Mouse (Mus musculus): ENCODE data around the gene Man2a1. TPM values are rescaled to one million over a fixed set of nuclear protein-coding genes. Genes with fewer than 3 reads are reported as not detected.
A peak's percentile ranks its signal among the peaks of the same experiment; 100 is the strongest.

Man2a1 gene
- polyA plus RNA-seq, 1 experiment from 2014 or later: 5.1 TPM

GRCm38 (mm10) chr17:64581962-64582361 lies 18.6 kb upstream of the Man2a1 start:
- 92% methylated on average over 3 of the region's 3 CpGs for WGBS
- no peaks in the 10 kb centered on the region for H3K27me3 ChIP-seq (ENCODE audit: low read depth, poor library complexity, severe bottlenecking)

DNA sequence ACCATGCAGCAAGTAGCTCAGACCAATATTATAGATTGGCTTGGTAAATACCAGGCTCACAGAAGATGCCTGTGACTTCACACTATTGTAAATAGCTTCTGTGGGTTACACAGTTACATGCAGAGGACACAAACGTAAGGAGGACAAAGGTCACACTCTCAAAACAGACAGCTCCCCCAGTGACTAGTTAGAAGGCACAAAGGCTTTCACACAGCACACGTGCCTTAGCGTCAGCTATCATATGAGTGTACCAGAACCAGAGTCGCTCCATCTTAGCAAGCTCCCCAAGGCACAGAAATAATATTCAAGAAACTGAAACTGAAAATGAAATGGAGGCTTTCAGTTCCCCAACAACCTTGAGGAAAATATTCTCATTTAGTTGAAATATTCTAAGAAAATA lies 10.1 kb upstream of the Man2a1 start:
- no peaks in the 10 kb centered on the region for H3K27me3 ChIP-seq (ENCODE audit: low read depth, poor library complexity, severe bottlenecking)
- no peaks in the 10 kb centered on the region for H3K36me3 ChIP-seq
- H3K27ac ChIP-seq: no peak overlapping the region
- no peak overlapping the region for H3K4me3 ChIP-seq
- no peak for DNase-seq (ENCODE audit: low spot score)
- H3K9me3 ChIP-seq (replicated peaks): no peaks in the 10 kb centered on the region
- WGBS: 66% methylated on average over 4 of the region's 4 CpGs
- H3K4me1 ChIP-seq: no peaks in the 10 kb centered on the region

More at GRCm38 (mm10) chr17:64581962-64582361, 18.6 kb upstream of the Man2a1 start:
- Histone ChIP-seq H3K36me3 (no peaks in the 10 kb centered on the region), H3K27ac (no peak overlapping the region), H3K4me1 (no peaks in the 10 kb centered on the region), H3K4me3 (no peak overlapping the region), H3K9me3 (replicated peaks) (no peaks in the 10 kb centered on the region)
- no peak for DNase-seq (ENCODE audit: low spot score)

- no peak overlapping the region for H3K27ac ChIP-seq
- no peak overlapping the region for H3K4me3 ChIP-seq
- no peaks in the 10 kb centered on the region for H3K4me1 ChIP-seq
- 79% methylated on average over 10 of the region's 10 CpGs for WGBS
- no peaks in the 10 kb centered on the region for H3K27me3 ChIP-seq (ENCODE audit: low read depth, poor library complexity, severe bottlenecking)
- no peaks in the 10 kb centered on the region for H3K36me3 ChIP-seq
- DNase-seq (ENCODE audit: low spot score): no peak
- H3K9me3 ChIP-seq (replicated peaks): no peaks in the 10 kb centered on the region
Observed at GRCm38 (mm10) chr17:64591366-64591765, 9.2 kb upstream of the Man2a1 start.

DNA sequence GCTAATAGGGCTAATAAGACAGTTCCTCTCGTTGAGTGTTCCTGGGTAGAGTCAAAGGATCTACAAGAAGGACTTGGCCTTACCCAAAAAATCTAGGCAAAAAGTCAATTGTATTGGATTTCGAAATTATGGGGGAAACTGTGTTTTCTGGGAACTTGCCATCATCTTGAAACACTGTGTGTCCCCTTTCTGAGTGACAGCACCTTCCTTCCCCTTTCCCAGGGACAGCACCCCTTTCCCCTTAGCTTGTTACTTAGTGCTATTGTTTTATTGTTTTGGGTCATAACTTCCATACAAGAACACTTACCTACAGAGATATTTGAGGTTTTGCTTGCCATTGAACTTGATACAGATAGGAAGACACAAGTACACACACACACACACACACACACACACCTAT lies 8.2 kb upstream of the Man2a1 start:
- no peak for DNase-seq (ENCODE audit: low spot score)
- Histone ChIP-seq H3K9me3 (replicated peaks) (no peaks in the 10 kb centered on the region), H3K27me3 (ENCODE audit: low read depth, poor library complexity, severe bottlenecking) (no peaks in the 10 kb centered on the region), H3K36me3 (no peaks in the 10 kb centered on the region), H3K4me3 (no peak overlapping the region), H3K4me1 (no peaks in the 10 kb centered on the region), H3K27ac (no peak overlapping the region)
- WGBS: 81% methylated on average over 2 of the region's 2 CpGs

DNA sequence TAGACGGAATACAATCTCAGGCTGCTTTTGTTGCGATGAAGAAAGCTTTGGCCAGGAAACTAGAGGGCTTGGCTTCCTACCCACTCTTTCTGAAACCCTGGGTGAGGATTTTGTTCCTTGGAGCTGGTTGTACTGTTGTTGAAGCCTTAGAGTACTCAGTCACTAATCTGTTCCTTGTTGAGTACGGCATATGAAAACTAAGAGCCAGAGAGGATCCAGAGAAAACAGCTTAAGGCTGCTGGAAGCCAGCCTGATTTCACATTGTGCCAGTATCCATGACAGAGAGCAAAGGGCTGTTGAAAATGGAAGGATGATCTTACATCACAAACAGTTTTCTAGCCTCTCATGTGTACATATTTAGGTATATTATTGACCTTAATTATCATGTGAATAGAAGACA lies 7.7 kb upstream of the Man2a1 start:
- H3K9me3 ChIP-seq (replicated peaks): no peaks in the 10 kb centered on the region
- H3K4me3 ChIP-seq: no peak overlapping the region
- DNase-seq (ENCODE audit: low spot score): no peak
- H3K27ac ChIP-seq: no peak overlapping the region
- H3K36me3 ChIP-seq: no peaks in the 10 kb centered on the region
- H3K4me1 ChIP-seq: no peaks in the 10 kb centered on the region
- WGBS: 94% methylated on average over 3 of the region's 3 CpGs
- H3K27me3 ChIP-seq (ENCODE audit: low read depth, poor library complexity, severe bottlenecking): no peaks in the 10 kb centered on the region

DNA sequence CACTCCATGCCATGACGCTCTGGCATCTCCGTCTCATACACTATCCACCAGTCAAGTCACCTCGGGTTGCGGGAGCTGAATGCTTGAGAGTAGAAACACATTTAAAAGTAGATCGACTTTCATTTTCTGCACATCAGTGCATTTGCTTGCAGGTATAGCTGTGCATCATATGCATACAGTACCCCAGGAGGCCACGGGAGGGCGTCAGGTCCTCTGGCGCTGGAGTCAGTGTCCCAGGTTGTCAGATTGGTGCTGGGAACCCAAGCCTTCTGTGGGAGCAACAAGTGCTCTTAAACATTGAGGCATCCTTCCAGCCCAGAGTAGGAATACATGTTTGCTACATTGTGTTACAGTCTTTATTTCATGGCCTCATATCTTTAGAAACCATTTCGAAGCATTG lies 2.8 kb upstream of the Man2a1 start:
- peaks cover 24% of the 10 kb centered on the region for H3K4me1 ChIP-seq
- no peak overlapping the region for H3K4me3 ChIP-seq
- no peaks in the 10 kb centered on the region for H3K27me3 ChIP-seq (ENCODE audit: low read depth, poor library complexity, severe bottlenecking)
- no peak for DNase-seq (ENCODE audit: low spot score)
- H3K36me3 ChIP-seq: no peaks in the 10 kb centered on the region
- no peaks in the 10 kb centered on the region for H3K9me3 ChIP-seq (replicated peaks)
- 86% methylated on average over 9 of the region's 9 CpGs for WGBS
- no peak overlapping the region for H3K27ac ChIP-seq

DNA sequence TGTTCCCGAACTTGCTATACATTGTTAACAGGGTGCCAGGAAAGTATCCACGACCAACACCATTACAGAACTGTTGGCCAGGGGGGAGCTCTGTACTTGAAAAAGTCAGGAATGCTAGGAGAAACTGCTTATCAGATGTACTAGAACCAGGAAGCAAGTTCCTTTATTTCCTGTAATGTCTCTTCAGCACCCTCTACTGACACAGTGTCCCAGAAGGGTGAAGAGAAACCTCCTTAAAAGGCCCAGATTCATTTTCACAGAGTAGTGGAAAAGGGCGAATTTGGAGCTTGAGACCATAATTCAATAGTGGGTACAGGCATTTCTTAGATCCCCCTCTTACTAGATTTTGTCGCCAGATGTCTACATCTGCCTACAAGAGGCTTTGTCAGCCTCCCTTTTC lies 620 bp upstream of the Man2a1 start:
- no peaks in the 10 kb centered on the region for H3K9me3 ChIP-seq (replicated peaks)
- peaks cover 40% of the 10 kb centered on the region for H3K4me1 ChIP-seq
- H3K27me3 ChIP-seq (ENCODE audit: low read depth, poor library complexity, severe bottlenecking): no peaks in the 10 kb centered on the region
- WGBS: 37% methylated on average over 4 of the region's 4 CpGs
- H3K27ac ChIP-seq: peak overlapping the region; percentile 96; the same call in 1 of the 2 replicates
- no peak for DNase-seq (ENCODE audit: low spot score)
- H3K36me3 ChIP-seq: no peaks in the 10 kb centered on the region
- peak overlapping the region; percentile 90 for H3K4me3 ChIP-seq

- Histone ChIP-seq H3K9me3 (replicated peaks) (no peaks in the 10 kb centered on the region), H3K4me3 (peak overlapping the region; percentile 90), H3K4me1 (peaks cover 44% of the 10 kb centered on the region), H3K36me3 (no peaks in the 10 kb centered on the region), H3K27me3 (ENCODE audit: low read depth, poor library complexity, severe bottlenecking) (no peaks in the 10 kb centered on the region), H3K27ac (peak overlapping the region; percentile 96)
- DNase-seq (ENCODE audit: low spot score): peak; percentile 77
- under 1% methylated on average over 62 of the region's 73 CpGs for WGBS
Observed at GRCm38 (mm10) chr17:64601091-64601750, 685 bp downstream of the Man2a1 start.

GRCm38 (mm10) chr17:64601751-64602578 lies 1.4 kb downstream of the Man2a1 start:
- Histone ChIP-seq H3K36me3 (no peaks in the 10 kb centered on the region), H3K27ac (peak overlapping the region; percentile 96), H3K9me3 (replicated peaks) (no peaks in the 10 kb centered on the region), H3K4me3 (peak overlapping the region; percentile 90), H3K27me3 (ENCODE audit: low read depth, poor library complexity, severe bottlenecking) (no peaks in the 10 kb centered on the region), H3K4me1 (peaks cover 44% of the 10 kb centered on the region)
- WGBS: under 1% methylated on average over 44 of the region's 44 CpGs
- DNase-seq (ENCODE audit: low spot score): peak; percentile 66

DNA sequence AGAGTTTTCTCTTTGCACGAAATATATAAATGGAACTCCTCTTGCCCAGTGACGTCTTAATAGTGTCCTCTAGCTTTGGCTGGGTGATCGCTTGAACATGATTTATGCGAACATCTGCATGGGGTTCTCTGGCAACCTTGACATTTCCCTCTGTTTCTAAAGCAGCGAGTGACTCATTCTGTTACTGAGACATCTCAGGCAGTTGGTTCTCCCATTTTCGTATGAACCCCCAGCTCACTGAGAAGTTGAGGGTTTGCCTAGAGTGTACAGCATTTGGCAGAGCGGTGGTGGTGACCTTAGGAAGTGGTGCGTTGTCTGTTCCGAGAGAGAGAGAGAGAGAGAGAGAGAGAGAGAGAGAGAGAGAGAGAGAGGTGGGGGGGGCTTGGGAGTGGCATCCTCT lies 2.6 kb downstream of the Man2a1 start:
- WGBS: 69% methylated on average over 9 of the region's 9 CpGs
- peak overlapping the region; percentile 90 for H3K4me3 ChIP-seq
- no peak for DNase-seq (ENCODE audit: low spot score)

GRCm38 (mm10) chr17:64603534-64603933 lies 3.0 kb downstream of the Man2a1 start:
- Histone ChIP-seq H3K9me3 (replicated peaks) (no peaks in the 10 kb centered on the region), H3K27ac (no peak overlapping the region), H3K36me3 (0 out of 2 replicates have a peak, but pooled peaks cover 2% of the 10 kb centered on the region), H3K4me3 (no peak overlapping the region), H3K27me3 (ENCODE audit: low read depth, poor library complexity, severe bottlenecking) (no peaks in the 10 kb centered on the region), H3K4me1 (peaks cover 44% of the 10 kb centered on the region)
- no peak for DNase-seq (ENCODE audit: low spot score)
- WGBS: 83% methylated on average over 5 of the region's 5 CpGs

More for the DNA sequence above, 2.6 kb downstream of the Man2a1 start:
- Histone ChIP-seq H3K9me3 (replicated peaks) (no peaks in the 10 kb centered on the region), H3K36me3 (0 out of 2 replicates have a peak, but pooled peaks cover 2% of the 10 kb centered on the region), H3K4me1 (peaks cover 44% of the 10 kb centered on the region), H3K27me3 (ENCODE audit: low read depth, poor library complexity, severe bottlenecking) (no peaks in the 10 kb centered on the region), H3K27ac (no peak overlapping the region)

DNA sequence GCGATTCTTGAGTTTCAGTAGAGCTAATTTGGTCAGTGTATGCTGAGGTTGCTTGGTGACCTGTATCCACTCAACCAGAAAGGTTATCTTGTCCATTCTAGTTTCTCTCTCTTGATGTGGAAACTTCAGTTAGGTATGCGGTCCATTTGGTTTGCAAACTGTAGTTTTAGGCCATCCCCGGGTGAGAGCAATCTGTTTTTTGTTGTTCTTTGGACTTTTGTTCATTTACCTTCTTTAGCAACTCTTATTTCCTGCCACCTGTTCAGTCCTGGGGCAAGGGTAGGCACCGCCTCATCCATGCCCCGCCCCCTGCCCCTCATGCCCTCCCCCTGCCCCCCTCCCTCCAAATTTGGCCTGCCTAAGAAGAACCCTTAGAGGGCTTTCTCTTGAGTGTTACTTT lies 3.6 kb downstream of the Man2a1 start:
- H3K27ac ChIP-seq: no peak overlapping the region
- DNase-seq (ENCODE audit: low spot score): no peak
- H3K27me3 ChIP-seq (ENCODE audit: low read depth, poor library complexity, severe bottlenecking): no peaks in the 10 kb centered on the region
- H3K36me3 ChIP-seq: 0 out of 2 replicates have a peak, but pooled peaks cover 2% of the 10 kb centered on the region
- WGBS: 81% methylated on average over 5 of the region's 5 CpGs
- peaks cover 47% of the 10 kb centered on the region for H3K4me1 ChIP-seq
- no peaks in the 10 kb centered on the region for H3K9me3 ChIP-seq (replicated peaks)
- H3K4me3 ChIP-seq: no peak overlapping the region

GRCm38 (mm10) chr17:64608228-64608627 lies 7.7 kb downstream of the Man2a1 start:
- no peaks in the 10 kb centered on the region for H3K9me3 ChIP-seq (replicated peaks)
- no peak for DNase-seq (ENCODE audit: low spot score)

More at GRCm38 (mm10) chr17:64608228-64608627, 7.7 kb downstream of the Man2a1 start:
- Histone ChIP-seq H3K27ac (no peak overlapping the region), H3K27me3 (ENCODE audit: low read depth, poor library complexity, severe bottlenecking) (no peaks in the 10 kb centered on the region), H3K36me3 (0 out of 2 replicates have a peak, but pooled peaks cover 8% of the 10 kb centered on the region), H3K4me3 (no peak overlapping the region), H3K4me1 (peaks cover 30% of the 10 kb centered on the region)
- WGBS: 93% methylated on average over 6 of the region's 6 CpGs
